Mouse (Mus musculus) bone marrow macrophage, adult 2 months (primary cell): ENCODE measurements around the gene Pcp2.

Source experiments
- CTCF ChIP-seq: IDR thresholded peaks from 2 replicates; pipeline ENCODE4 v1.5.1; 2012; ENCODE audit warnings: low read depth, mild to moderate bottlenecking, low read length, moderate library complexity
- POLR2A ChIP-seq: IDR thresholded peaks from 2 replicates; pipeline ENCODE4 v1.6.1; 2012; ENCODE audit warnings: mild to moderate bottlenecking, low read depth, low read length, borderline replicate concordance

- TF ChIP-seq POLR2A (no peak), CTCF (no peak)
Measured at GRCm38 (mm10) chr8:3670388-3670787, 45.0 kb upstream of the Pcp2 start.
